Mouse (Mus musculus): ENCODE data around the gene Ensa.

Ensa gene

DNA sequence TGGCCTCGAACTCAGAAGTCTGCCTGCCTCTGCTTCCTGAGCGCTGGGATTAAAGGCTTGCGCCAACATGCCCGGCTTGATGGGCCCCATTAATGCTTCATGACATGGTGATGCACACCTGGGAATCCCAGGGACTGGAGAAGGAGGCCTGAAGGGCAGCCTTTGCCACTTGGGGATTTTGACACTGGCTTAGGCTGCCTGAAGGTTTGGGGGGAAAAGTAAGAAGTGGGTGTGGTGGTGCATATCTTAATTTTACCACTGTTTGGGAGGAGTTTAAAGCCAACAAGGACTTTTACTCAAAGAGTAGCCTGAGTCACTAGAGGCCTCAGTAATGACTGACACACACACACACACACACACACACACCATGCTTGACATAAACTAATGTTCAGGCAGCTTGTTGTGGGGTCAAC, 40.2 kb downstream of the Ensa start:
- ChIA-PET CTCF (interaction anchor here in 3 of 4 experiments (1.2 to 4.0 kb wide), 6 partner anchors 11 to 37 kb away, joined by 3 to 27 read pairs (median 12); no protein-coding TSS in a partner anchor), POLR2A (interaction anchor here (0.6 to 56.4 kb wide), 38 partner anchors 0 to 597 kb away, joined by 3 to 4534 read pairs (median 6); partner anchors contain the start of genes Golph3l (in 4 of the 4), Ensa (in 3 of the 4), Mcl1 (in 3 of the 4) and Adamtsl4 (in 2 of the 4))

DNA sequence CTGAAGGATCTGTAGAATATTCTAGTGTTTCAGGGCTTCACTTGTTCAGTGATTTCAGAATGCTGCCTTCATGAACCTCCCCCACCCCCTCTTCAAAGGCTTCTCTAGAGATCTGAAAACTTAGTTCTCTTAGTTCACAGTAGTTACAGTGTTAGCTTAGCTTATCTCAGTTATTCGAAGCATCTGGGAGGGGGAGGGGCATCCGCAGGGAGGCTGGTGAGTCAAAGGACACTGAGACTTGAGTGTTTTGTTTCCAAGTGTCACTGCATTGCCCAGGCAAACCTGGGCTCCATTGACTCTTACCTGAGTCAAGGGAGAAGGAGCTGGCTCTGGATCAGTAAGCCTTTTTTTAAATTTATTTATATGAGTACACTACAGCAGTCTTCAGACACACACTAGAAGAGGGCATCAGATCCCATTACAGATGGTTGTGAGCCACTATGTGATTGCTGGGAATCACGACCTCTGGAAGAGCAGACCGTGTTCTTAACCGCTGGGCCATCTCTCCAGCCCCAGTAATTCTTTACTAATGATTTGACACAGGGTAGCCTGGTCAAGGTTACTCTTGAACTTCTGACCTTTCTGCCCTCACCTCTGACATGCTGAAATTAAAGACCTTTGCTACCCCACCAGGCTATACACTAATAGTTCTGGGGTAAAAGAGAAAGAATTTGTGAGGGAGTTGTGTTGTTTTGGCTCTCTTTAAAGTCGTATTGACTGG, 41.5 kb downstream of the Ensa start:
- ChIA-PET CTCF (interaction anchor here in 3 of 4 experiments (1.0 to 4.0 kb wide), 6 partner anchors 9 to 36 kb away, joined by 3 to 27 read pairs (median 3); no protein-coding TSS in a partner anchor), POLR2A (interaction anchor here (0.6 to 56.4 kb wide), 23 partner anchors 2 to 674 kb away, joined by 3 to 4534 read pairs (median 27); partner anchors contain the start of genes Ensa (in 3 of the 4), Mcl1 (in 3 of the 4) and Adamtsl4 (in 2 of the 4))

GRCm38 (mm10) chr3:95667521-95667920, 42.7 kb downstream of the Ensa start:
- POLR2A ChIA-PET: interaction anchor here (0.6 to 56.4 kb wide), 46 partner anchors 3 to 833 kb away, joined by 3 to 4534 read pairs (median 5); partner anchors contain the start of genes Ensa (in 3 of the 4), Mcl1 (in 3 of the 4), Adamtsl4 (in 2 of the 4) and Cers2 (in 1 of the 4)
- CTCF ChIA-PET: interaction anchor here (0.6 to 4.0 kb wide), 13 partner anchors 8 to 34 kb away, joined by 3 to 27 read pairs (median 4); no protein-coding TSS in a partner anchor

DNA sequence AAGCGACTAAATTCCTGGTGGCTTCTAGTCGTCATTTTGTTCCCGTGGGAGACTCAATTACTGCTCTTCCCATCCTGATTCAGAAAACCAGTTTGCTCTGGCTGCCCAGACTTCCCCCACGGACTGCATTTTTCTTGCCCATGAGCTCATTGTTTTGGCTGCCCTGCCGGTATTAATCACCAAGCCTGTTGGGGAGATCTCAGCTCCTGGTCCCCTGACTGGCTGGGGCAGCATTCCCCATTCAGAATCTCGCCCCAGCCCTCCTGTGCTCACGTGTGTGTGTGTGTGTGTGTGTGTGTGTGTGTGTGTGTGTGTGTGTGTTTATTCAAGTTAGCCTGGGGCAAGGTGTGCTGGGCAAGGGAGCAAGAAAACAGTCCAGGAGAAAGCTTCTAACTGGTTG, 43.2 kb downstream of the Ensa start:
- POLR2A ChIA-PET: interaction anchor here (0.6 to 56.4 kb wide), 49 partner anchors 3 to 1130 kb away, joined by 3 to 4534 read pairs (median 5); partner anchors contain the start of genes Ensa (in 3 of the 4), Mcl1 (in 3 of the 4), Adamtsl4 (in 2 of the 4) and Cers2 (in 1 of the 4)
- CTCF ChIA-PET: interaction anchor here (0.6 to 4.0 kb wide), 13 partner anchors 8 to 495 kb away, joined by 3 to 27 read pairs (median 4); no protein-coding TSS in a partner anchor

DNA sequence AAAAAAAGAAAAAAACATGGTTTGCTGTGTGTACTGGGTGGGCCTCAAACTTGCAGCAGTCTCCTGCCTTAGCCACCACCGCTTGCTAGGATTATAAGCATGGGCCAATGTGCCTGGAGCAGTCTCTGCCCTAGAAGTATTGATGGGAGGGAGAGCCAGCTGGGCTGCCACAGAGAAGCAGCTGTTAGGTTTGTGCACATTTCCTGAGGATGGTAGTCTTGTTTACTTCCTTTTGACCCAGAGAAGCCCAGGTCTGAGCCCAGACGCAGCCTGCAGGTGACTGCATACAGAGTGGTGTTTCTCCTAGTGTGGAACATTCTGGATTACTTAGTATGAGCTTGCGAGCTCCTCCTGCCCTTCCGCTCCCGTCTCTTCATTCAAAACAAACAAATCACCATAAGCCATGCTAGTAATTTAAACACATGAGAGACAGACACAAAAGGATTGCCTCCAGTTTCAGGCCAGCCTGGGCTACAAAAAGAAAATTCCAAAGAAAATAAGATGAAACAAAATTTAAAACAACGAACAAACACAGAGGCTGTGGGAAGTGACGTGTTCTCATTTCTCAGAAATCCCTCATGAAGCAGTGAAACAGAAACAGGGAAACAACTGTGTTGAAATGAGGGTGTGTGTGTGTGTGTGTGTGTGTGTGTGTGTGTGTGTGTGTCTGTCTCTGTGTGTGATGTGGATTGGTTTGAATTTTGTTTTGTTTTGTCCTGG, 44.0 kb downstream of the Ensa start:
- POLR2A ChIA-PET: interaction anchor here (0.6 to 56.4 kb wide), 40 partner anchors 3 to 1129 kb away, joined by 3 to 4534 read pairs (median 5); partner anchors contain the start of genes Ensa (in 3 of the 4), Mcl1 (in 3 of the 4), Adamtsl4 (in 2 of the 4) and Golph3l (in 2 of the 4)
- CTCF ChIA-PET: interaction anchor here in 3 of 4 experiments (0.6 to 4.0 kb wide), 10 partner anchors 7 to 494 kb away, joined by 3 to 27 read pairs (median 4); no protein-coding TSS in a partner anchor

GRCm38 (mm10) chr3:95669309-95669665, 44.5 kb downstream of the Ensa start:
- CTCF ChIA-PET: interaction anchor here in 1 of 4 experiments (1.4 to 2.5 kb wide), 2 partner anchors 11 to 18 kb away, joined by 4 to 10 read pairs; no protein-coding TSS in a partner anchor
- POLR2A ChIA-PET: interaction anchor here (0.6 to 56.4 kb wide), 20 partner anchors 2 to 581 kb away, joined by 3 to 4534 read pairs (median 9); partner anchors contain the start of genes Ensa (in 3 of the 4), Mcl1 (in 3 of the 4), Adamtsl4 (in 2 of the 4) and Golph3l (in 1 of the 4)

DNA sequence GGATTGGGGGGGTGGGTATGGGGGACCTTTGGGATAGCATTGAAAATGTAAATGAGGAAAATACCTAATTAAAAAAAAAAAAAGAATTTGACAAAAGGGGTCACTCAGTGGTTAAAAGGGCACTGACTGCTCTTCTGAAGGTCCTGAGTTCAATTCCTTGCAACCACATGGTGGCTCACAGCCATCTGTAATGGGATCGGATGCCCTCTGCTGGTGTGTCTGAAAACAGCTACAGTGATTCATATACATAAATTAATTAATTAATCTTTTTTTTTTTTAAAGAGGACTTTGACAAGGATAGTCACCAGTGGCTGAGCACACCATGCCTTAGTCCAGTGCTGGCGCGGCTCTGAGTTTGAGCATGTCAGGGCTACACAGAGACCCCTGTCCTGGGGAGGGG, 45.6 kb downstream of the Ensa start:
- CTCF ChIA-PET: interaction anchor here in 3 of 4 experiments (0.5 to 1.0 kb wide), 11 partner anchors 10 to 529 kb away, joined by 3 to 7 read pairs (median 3); no protein-coding TSS in a partner anchor

GRCm38 (mm10) chr3:95671201-95671600, 46.4 kb downstream of the Ensa start:
- ChIA-PET CTCF (interaction anchor here in 2 of 4 experiments (0.5 to 1.0 kb wide), 5 partner anchors 12 to 178 kb away, joined by 3 to 4 read pairs (median 4); no protein-coding TSS in a partner anchor), POLR2A (interaction anchor here in 3 of 4 experiments (0.9 to 56.4 kb wide), 13 partner anchors 6 to 50 kb away, joined by 3 to 4534 read pairs (median 109); partner anchors contain the start of genes Mcl1 (in 3 of the 3), Adamtsl4 (in 2 of the 3) and Ensa (in 2 of the 3))

More for the DNA sequence above, 45.6 kb downstream of the Ensa start:
- POLR2A ChIA-PET: interaction anchor here in 3 of 4 experiments (0.6 to 56.4 kb wide), 10 partner anchors 6 to 50 kb away, joined by 4 to 4534 read pairs (median 504); partner anchors contain the start of genes Mcl1 (in 3 of the 3), Adamtsl4 (in 2 of the 3) and Ensa (in 2 of the 3)

- CTCF ChIA-PET: interaction anchor here in 3 of 4 experiments (0.6 to 5.5 kb wide), 4 partner anchors 19 to 193 kb away, joined by 3 to 60 read pairs (median 3); no protein-coding TSS in a partner anchor
These were observed 47.7 kb downstream of the Ensa start for GRCm38 (mm10) chr3:95672461-95672860.

GRCm38 (mm10) chr3:95672861-95673706, 48.3 kb downstream of the Ensa start:
- POLR2A ChIA-PET: interaction anchor here (0.6 to 56.4 kb wide), 29 partner anchors 4 to 691 kb away, joined by 3 to 4534 read pairs (median 5); partner anchors contain the start of genes Ensa (in 3 of the 4), Mcl1 (in 3 of the 4), Adamtsl4 (in 2 of the 4) and Car14 (in 1 of the 4)
- CTCF ChIA-PET: interaction anchor here in 3 of 4 experiments (0.6 to 5.5 kb wide), 6 partner anchors 9 to 40 kb away, joined by 3 to 60 read pairs (median 5); no protein-coding TSS in a partner anchor

More at GRCm38 (mm10) chr3:95672461-95672860, 47.7 kb downstream of the Ensa start:
- POLR2A ChIA-PET: interaction anchor here (0.8 to 56.4 kb wide), 22 partner anchors 5 to 390 kb away, joined by 3 to 4534 read pairs (median 8); partner anchors contain the start of genes Ensa (in 3 of the 4), Mcl1 (in 3 of the 4), Adamtsl4 (in 2 of the 4) and Prune1 (in 1 of the 4)

DNA sequence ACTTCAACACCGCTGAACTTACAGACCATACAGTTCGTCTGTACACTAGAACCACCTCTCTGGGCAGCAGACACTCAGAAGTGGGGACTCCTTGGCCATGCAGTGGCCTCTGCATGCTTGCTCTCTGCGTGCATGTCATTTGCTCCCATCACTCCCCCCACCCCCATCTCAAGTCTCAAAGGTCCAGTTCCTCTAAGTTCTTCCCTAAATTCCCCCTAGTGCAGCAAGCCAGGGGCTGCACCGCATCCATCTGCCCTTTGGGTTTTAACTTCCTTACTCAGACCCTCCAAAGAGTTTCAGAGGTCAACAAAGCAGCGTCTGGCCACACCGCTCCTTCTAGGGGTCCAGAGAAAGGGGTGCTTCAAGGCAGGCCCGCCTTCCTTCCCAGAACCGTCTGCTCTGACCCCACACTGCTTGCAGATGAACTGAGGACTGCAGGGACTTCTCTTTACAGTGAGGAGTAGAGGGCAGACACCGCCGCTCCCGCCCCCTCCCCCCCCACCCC, 49.0 kb downstream of the Ensa start:
- POLR2A ChIA-PET: interaction anchor here (0.6 to 56.4 kb wide), 48 partner anchors 3 to 691 kb away, joined by 3 to 4534 read pairs (median 4); partner anchors contain the start of genes Ensa (in 4 of the 4), Mcl1 (in 3 of the 4), Adamtsl4 (in 2 of the 4) and Golph3l (in 2 of the 4)
- CTCF ChIA-PET: interaction anchor here in 3 of 4 experiments (0.6 to 5.5 kb wide), 11 partner anchors 9 to 499 kb away, joined by 3 to 60 read pairs (median 4); no protein-coding TSS in a partner anchor

GRCm38 (mm10) chr3:95674236-95674635, 49.4 kb downstream of the Ensa start:
- ChIA-PET CTCF (interaction anchor here (0.6 to 5.5 kb wide), 13 partner anchors 9 to 499 kb away, joined by 3 to 60 read pairs (median 4); partner anchors contain the start of gene Adamtsl4 (in 1 of the 4)), POLR2A (interaction anchor here (0.6 to 56.4 kb wide), 61 partner anchors 3 to 658 kb away, joined by 3 to 4534 read pairs (median 4); partner anchors contain the start of genes Ensa (in 4 of the 4), Mcl1 (in 3 of the 4), Adamtsl4 (in 2 of the 4) and Golph3l (in 2 of the 4))

- POLR2A ChIA-PET: interaction anchor here (0.6 to 56.4 kb wide), 76 partner anchors 2 to 1093 kb away, joined by 3 to 4534 read pairs (median 4); partner anchors contain the start of genes Ensa (in 4 of the 4), Mcl1 (in 3 of the 4), Adamtsl4 (in 2 of the 4) and Cers2 (in 2 of the 4)
- CTCF ChIA-PET: interaction anchor here (0.6 to 5.5 kb wide), 22 partner anchors 8 to 86 kb away, joined by 3 to 60 read pairs (median 7); partner anchors contain the start of genes Adamtsl4 (in 2 of the 4), Ensa (in 1 of the 4) and Golph3l (in 1 of the 4)
These were observed 50.0 kb downstream of the Ensa start for GRCm38 (mm10) chr3:95674812-95675211.

DNA sequence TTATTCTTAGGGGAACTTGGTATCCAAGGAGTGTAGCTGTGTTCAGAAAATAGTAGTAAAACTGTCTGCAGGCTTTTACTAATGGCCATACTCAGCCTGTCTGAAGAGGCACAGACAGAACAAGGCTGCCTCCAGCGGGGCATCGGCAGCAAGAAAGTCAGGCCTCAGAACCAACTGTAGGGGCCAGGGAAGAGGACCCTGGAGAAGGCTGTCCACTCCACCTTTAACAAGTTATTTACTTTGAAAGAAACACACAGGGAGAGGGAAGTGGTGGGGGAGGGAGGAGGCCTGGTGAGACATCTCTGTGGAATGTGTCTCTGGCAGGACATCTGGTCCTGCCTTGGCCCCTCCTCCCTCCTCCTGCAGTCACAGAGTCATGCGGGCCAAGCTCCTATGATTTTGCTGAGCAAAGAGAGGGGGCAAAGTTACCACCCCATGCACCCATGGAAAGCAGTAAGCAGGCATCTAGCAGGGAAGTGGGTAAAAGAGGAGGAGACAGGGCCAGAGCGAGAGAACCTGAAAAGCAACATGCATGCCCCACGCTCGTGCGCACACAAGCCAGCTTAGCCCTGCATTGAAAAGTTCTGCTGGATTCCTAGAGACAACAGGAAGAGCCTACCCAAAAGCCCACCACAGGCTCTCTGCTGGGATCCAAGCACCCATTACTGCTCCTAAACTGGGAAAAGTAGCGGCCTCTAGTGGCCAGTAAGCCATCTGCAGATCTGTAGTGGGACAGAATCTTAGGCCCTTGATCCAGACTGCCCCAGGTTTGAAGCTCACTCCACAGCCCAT, 50.7 kb downstream of the Ensa start:
- ChIA-PET POLR2A (interaction anchor here (0.5 to 56.4 kb wide), 93 partner anchors 2 to 1094 kb away, joined by 3 to 4534 read pairs (median 4); partner anchors contain the start of genes Ensa (in 4 of the 4), Mcl1 (in 3 of the 4), Adamtsl4 (in 2 of the 4) and Gabpb2 (in 2 of the 4)), CTCF (interaction anchor here (0.5 to 5.5 kb wide), 61 partner anchors 8 to 185 kb away, joined by 3 to 60 read pairs (median 4); partner anchors contain the start of genes Adamtsl4 (in 3 of the 4), Ensa (in 3 of the 4) and Golph3l (in 2 of the 4))

Measured in embryonic stem cell, embryonic (primary cell).